Mouse (Mus musculus): ENCODE measurements around the gene Fgr.
A peak's percentile ranks its signal among the peaks of the same experiment; 100 is the strongest.

Gene Fgr

DNA sequence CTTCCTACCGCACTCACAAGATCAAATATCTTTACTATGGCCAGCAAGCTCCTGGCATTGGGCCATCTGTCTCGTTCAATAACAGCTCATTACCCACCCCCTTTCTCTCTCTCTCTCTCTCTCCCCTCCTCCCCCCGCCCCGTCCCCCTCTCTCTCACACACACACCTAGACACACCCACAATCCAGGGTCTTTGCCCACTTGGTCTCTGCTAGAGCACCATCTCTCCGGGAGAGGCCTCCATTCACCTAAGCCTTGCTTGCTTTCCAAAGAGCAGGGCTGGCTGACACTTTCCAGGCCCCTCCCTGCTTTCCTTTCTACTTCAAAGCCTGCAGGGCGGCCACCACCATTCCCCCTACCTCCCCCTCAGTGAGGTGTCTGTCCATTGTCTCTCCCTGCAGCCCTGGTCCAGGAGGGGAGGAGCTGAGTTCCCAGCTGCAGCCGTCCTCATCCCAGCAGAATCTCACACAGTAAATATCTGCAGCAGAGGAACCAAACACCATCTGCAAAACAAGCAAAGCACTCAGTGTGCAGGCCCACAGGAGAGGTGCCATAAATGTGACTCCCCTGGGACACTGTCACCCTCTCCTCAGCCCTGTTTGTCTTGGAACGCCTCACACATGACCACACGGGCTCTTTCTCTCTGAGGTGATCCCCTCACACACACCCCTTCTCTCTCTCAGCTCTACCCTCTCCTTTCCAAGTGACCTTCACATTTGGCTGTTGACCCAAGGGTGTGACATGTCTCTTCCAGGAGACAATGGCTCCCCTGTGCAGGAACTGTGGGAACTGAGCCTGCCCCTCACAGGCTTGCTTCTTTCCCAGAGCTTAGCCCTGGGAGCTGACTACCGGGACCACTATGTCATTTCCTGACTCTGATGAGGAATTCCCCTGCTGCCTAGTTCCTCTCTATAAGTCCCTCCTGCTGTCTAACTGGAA, 14.9 kb upstream of the Fgr start:
- no peak for DNase-seq (ENCODE audit: low spot score in 2 of 2)

GRCm38 (mm10) chr4:132959679-132960045, 14.2 kb upstream of the Fgr start:
- no peak for DNase-seq (ENCODE audit: low spot score in 2 of 2)

GRCm38 (mm10) chr4:132960313-132960712, 13.6 kb upstream of the Fgr start:
- DNase-seq (ENCODE audit: low spot score in 2 of 2), result no peak

DNA sequence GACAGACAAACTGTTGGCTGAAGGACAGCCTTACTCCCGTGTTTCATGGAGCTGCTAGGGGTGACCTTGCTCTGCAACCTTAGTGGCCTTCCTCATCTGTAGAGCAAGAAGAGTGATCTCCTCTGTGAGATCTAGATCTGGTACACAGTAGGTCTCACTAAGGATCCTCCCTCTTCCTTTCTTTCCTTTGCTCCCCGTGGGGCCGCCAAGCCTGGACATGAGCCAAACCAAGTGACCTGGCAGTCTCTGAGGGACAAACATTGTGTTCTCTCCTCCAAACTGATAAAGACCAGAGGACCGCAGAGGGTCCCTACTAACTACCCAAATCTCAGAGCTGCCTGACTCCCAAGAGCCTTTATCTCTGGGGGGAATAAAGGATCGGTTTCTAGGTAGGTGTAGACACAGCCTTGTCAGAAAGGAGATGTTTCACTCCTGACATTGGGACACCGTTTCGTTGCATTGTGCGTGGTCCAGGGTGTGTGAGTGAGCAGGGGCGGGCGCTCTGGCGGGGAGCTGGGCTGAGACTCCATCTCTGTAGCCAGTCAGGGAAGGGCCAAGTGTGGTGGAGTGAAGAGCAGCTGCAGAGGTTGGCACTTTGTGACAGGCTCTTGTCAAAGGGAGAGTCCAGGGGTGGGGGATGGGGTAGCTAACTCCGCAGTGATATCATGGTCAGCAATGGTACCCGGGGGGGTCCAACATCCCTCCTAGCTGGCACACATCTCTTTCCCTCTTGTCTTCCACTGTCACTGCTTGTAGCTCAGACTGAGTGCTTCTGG, 12.8 kb upstream of the Fgr start:
- no peak for DNase-seq (ENCODE audit: low spot score in 2 of 2)

DNA sequence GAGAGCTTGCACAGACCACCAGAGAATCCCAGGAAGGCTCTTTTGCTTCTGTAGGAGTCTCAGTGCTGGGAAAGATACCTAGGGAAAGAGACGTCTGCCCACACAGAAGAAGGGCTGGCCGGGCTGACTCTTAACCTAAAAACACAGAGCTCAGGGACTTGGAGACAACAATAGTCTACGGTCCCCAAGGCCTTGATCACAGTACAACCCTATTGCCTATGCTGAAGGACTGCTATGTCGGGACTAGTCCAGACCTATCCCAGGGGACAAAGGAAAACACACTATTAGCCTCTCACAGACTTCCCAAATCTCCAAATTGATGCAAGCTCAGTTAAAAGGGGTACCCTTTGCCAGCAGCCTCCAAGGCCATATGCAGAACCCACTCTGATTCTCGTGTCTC, 12.0 kb upstream of the Fgr start:
- DNase-seq (ENCODE audit: low spot score in 2 of 2), result no peak

- DNase-seq (ENCODE audit: low spot score in 2 of 2), result no peak
Measured at GRCm38 (mm10) chr4:132962628-132963027, 11.3 kb upstream of the Fgr start.

DNA sequence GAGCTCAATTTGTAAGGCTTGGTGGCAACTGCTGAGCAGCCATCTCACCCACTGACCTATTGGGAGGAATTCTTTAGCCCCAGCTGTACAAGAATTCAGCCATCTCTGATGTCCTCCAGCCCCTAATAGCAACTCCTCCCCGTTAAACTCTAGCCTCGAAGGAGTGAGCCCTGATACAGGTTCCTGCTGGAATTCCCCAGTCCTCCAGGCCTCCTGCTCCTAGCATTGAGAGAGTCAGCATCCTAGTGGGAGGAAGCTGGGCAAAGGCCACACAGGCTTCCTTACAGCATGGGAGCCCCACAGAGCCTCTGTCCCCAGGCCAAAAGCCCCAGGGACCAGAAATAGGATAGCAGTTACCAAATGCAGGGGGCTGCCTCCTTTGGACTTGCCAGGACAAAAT, 10.5 kb upstream of the Fgr start:
- no peak for DNase-seq (ENCODE audit: low spot score in 2 of 2)

DNA sequence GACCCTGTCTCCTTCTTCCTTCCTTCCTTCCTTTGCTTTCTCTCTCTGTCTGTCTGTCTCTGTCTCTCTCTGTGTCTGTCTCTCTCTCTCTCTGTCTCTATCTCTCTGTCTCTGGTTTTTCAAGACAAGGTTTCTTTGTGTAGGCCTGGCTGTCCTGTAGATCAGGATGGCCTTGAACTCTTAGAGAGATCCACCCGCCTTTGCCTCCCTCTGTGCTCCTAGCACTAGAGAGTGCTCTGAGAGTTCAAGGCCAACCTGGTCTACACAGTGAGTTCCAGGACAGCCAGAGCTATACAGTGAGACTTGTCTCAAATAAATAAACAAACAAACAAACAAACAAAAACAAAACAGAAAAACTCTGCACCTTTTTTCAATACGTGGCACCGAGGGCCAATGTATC, 9.8 kb upstream of the Fgr start:
- DNase-seq (ENCODE audit: low spot score in 2 of 2), result no peak

- no peak for DNase-seq (ENCODE audit: low spot score in 2 of 2)
Measured at GRCm38 (mm10) chr4:132964473-132964872, 9.4 kb upstream of the Fgr start.

- no peak for DNase-seq (ENCODE audit: low spot score in 2 of 2)
Measured at GRCm38 (mm10) chr4:132968105-132968938, 5.6 kb upstream of the Fgr start.

GRCm38 (mm10) chr4:132971601-132972000, 2.3 kb upstream of the Fgr start:
- DNase-seq (ENCODE audit: low spot score in 2 of 2), result no peak

DNA sequence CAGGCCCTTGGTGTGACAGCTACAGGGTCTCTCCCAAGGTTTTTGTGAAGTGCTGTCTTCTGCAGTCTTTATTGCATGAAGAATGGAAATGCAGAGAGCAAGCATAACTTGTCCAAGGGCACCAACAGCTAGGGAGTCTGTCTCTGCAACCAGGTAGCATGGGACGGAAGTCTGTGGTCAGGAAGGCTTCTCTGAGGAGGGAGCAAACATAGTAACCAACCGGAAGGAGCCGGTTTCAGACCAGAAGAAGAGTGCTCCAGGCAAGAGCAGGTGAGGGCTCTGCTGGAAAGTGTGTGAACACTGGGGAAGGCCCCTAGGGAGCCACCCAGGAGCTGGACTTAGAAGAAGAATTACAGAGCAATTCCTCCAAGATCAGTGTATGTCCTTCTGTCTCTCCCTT, 1.8 kb upstream of the Fgr start:
- DNase-seq (ENCODE audit: low spot score in 2 of 2), result no peak

DNA sequence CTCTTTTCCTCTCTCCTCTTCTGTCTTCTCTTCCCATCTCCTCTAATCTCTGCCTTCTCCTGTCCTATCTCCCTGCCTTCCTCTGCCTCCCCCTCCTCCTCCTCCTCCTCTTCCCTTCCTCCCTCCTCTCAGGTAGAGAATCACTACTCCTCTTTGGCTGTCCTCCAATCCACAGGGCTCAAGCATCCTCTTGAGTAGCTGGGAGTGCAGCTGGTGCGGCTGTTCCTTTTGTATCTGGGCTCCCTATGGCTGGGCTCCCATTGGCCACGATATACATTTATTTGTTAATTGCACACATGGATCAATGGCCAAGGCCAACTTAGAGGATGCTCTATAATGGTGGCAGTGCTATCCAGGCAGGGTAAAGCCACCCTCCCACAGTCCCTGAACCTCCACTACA, 1.3 kb upstream of the Fgr start:
- no peak for DNase-seq (ENCODE audit: low spot score in 2 of 2)

DNA sequence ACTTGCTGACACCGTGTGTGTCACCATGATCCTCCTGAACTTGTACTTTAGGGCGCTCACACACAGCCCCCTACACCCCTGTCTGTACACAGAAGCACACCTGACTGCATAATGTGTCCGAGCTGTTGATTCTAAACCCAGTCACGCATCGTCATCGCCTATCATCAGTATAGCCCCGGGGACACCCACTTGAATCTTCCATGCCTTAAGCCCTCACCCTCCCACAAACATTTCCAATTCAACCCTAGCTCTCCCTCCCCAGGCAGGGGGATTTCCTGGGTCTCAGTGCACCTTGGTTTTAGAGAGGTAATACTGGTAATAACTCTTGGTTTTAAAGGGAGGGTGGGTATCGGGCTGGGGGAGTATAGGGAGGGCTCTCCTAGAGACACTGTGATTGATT, 709 bp upstream of the Fgr start:
- DNase-seq (ENCODE audit: low spot score in 2 of 2), result no peak

GRCm38 (mm10) chr4:132974904-132975303, 1.0 kb downstream of the Fgr start:
- peak; percentile 42 to 71 for DNase-seq (ENCODE audit: low spot score in 2 of 2)

DNA sequence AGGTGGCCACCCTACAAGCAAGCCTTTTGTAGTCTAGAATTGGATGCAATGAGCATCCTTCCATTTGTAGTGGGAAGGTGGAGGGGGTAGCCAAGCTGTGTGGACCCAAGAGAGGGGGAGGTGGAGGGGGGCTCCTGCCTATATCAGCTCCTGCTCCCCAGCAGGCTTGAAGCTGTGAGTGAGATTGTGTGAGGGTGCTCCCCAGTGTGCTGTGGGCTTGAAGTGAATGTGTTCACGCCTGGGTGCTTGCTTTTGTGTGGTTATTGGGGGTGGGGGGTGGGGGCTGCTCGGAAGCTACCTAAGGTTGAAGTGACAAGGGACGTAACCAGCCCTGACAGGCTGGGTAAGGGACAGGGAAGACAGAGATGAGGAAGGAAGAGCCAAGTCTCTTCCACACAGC, 1.9 kb downstream of the Fgr start:
- no peak for DNase-seq (ENCODE audit: low spot score in 2 of 2)

- DNase-seq (ENCODE audit: low spot score in 2 of 2), result peak in 1 of 2 experiments; percentile 76
Measured at GRCm38 (mm10) chr4:132976729-132977128, 2.8 kb downstream of the Fgr start.

- no peak for DNase-seq (ENCODE audit: low spot score in 2 of 2)
Measured at GRCm38 (mm10) chr4:132977597-132977996, 3.7 kb downstream of the Fgr start.

DNA sequence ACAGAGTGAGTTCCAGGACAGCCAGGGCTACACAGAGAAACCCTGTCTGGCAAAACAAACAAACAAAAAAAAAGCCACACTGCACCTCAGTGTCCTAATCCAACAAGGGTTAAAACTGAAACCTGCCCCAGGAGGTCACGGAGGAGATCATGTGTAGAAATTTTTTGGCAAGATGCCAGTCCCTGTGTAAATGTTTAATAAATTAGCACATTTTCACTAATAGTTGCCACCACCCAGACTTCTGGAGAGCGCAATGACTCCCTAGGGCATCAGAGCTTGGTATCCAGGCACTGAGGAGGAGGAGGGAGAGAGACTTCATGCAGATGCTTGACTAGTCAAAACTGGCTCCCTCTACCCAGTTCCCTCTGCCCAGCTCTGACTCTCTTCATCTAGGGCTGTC, 5.3 kb downstream of the Fgr start:
- DNase-seq (ENCODE audit: low spot score in 2 of 2), result no peak

- DNase-seq (ENCODE audit: low spot score in 2 of 2), result no peak
Measured at GRCm38 (mm10) chr4:132981621-132982020, 7.7 kb downstream of the Fgr start.

DNA sequence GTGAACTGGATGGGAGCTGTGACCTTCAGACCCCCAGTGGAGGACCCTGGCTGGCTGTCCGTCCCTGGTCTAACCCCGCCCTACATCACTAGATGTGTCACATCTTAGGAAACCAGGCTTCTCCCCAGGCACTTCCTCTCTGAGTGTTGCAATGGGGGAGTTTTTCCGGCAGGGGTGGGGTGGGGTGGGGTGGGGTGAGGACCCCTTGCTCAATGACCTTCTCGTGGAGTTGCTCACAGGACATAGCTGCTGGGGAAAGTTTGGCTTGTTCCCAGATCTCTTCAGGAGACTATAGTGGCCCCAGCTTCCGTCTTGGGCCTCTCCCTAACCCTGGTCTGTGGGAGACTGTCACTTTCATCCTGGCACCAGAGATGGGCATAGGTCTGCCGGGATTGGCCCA, 9.1 kb downstream of the Fgr start:
- peak in 1 of 2 experiments; percentile 26 for DNase-seq (ENCODE audit: low spot score in 2 of 2)
